Mouse (Mus musculus) kidney, embryonic 14.5 days (tissue): ENCODE measurements at regions not wholly inside any gene's neighbourhood (a gene's known extent, or its start where the extent isn't known, plus 50 kb on each side); places are given as distances from the start of the nearest gene placed in this dataset.
A peak's percentile ranks its signal among the peaks of the same experiment; 100 is the strongest.

Experiments used
- ATAC-seq: fragments of 200-750 bp; cut with Nextera tagmentation; 2 replicates; pipeline ENCODE4 v1.8.0; 2017; ENCODE audit warnings: moderate number of reproducible peaks, mild to moderate bottlenecking, moderate TSS enrichment, moderate library complexity; ENCODE audit not compliant: low FRiP score, low TSS enrichment
- H3K27ac ChIP-seq: fragments of 300-500 bp; sonication (generic); 2 replicates; pipeline ENCODE4 v1.5.1; 2014; ENCODE audit warnings: low read depth, mild to moderate bottlenecking, low read length, moderate library complexity, mixed read lengths
- H3K27me3 ChIP-seq: fragments of 300-500 bp; sonication (generic); 2 replicates; pipeline ENCODE4 v1.6.1; 2014; ENCODE audit warnings: mild to moderate bottlenecking, low read length; ENCODE audit not compliant: control insufficient read depth, insufficient read depth
- H3K36me3 ChIP-seq: fragments of 300-500 bp; sonication (generic); 2 replicates; pipeline ENCODE4 v1.6.1; 2014; ENCODE audit warnings: low read length, mixed read lengths; ENCODE audit not compliant: control insufficient read depth, insufficient read depth
- H3K4me1 ChIP-seq: fragments of 300-500 bp; sonication (generic); 2 replicates; pipeline ENCODE4 v1.6.1; 2014; ENCODE audit warnings: low read length, mixed read lengths; ENCODE audit not compliant: control insufficient read depth, insufficient read depth
- H3K4me2 ChIP-seq: fragments of 300-500 bp; sonication (generic); replicated peaks from 2 replicates; pipeline ENCODE4 v1.6.1; 2014; ENCODE audit warnings: low read depth, mild to moderate bottlenecking, low read length
- H3K4me3 ChIP-seq: fragments of 300-500 bp; sonication (generic); 2 replicates; pipeline ENCODE4 v1.5.1; 2014; ENCODE audit warnings: mild to moderate bottlenecking, low read length
- H3K9ac ChIP-seq: fragments of 300-500 bp; sonication (generic); 2 replicates; pipeline ENCODE4 v1.6.1; 2014; ENCODE audit warnings: low read depth, mild to moderate bottlenecking, low read length, moderate library complexity
- H3K9me3 ChIP-seq: fragments of 300-500 bp; sonication (generic); 2 replicates; pipeline ENCODE4 v1.6.1; 2016; ENCODE audit warnings: low read length; ENCODE audit not compliant: control insufficient read depth
- WGBS: fragments of 180-500 bp; shearing (Covaris S2); extraction: QIAGEN DNeasy Blood & Tissue Kit; methylation state at CpG from one replicate; pipeline ENCODE4 v1.1.7; 2014; 5-methylcytosine and 5-hydroxymethylcytosine counted together

DNA sequence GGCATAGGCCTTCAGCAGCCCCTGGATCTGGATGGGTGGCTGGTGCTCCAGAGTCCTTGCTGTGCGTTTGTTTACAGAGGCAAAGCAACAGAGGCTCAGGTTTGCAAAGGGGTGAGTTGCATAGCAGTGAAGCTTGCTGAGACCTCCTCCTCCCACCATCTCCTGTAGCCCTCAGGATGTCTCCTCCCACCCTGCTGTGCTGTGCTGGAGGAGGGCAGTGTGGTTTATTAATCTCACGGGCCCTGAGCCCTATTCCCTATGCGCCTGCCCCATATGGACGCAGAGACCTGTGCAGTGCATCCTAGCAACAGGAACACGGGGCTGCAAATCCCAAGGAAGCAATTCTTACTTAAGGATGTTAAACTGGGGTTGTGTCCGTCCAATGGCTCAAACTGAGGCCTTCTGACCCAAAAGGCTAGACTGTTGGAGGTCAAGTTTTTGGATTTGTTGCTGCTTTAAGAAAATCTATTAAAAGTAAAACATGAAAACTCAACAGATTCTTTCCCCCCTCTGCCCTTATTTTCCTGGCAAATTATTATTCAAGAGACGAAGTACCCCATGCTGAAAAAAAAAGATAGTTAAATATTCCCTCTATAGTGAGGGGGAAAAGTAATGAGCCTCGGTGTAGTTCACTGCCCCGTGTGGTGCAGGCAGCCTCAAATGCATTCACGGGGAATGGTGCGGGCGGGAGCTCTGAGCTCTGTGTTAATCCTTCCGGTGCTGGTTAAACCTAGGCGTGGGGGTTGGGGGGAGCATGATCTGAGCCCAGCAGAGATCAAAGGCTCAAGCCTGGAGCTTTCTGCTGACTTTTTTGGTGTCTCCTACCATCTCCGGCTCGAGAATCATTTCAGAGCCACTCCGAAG lies 297.8 kb downstream of the Cdh26 start:
- H3K4me1 ChIP-seq: peaks cover 22% of the 10 kb centered on the region
- no peak overlapping the region for H3K9ac ChIP-seq
- H3K4me3 ChIP-seq: no peak overlapping the region
- 3% methylated on average over 17 of the region's 17 CpGs for WGBS
- ATAC-seq: peak; percentile 88
- H3K4me2 ChIP-seq: peak overlapping the region; percentile 17; the same call in 1 of the 2 replicates
- no peaks in the 10 kb centered on the region for H3K36me3 ChIP-seq
- no peaks in the 10 kb centered on the region for H3K9me3 ChIP-seq
- no peaks in the 10 kb centered on the region for H3K27me3 ChIP-seq
- peak overlapping the region; percentile 38; the same call in 1 of the 2 replicates for H3K27ac ChIP-seq

- no peaks in the 10 kb centered on the region for H3K9me3 ChIP-seq
- no peaks in the 10 kb centered on the region for H3K36me3 ChIP-seq
- no peak overlapping the region for H3K4me3 ChIP-seq
- H3K27ac ChIP-seq: peak overlapping the region; percentile 8; the same call in 1 of the 2 replicates
- no peak for ATAC-seq
- peak overlapping the region; percentile 17 for H3K4me2 ChIP-seq
- WGBS: 1% methylated on average over 7 of the region's 7 CpGs
- no peaks in the 10 kb centered on the region for H3K27me3 ChIP-seq
- H3K9ac ChIP-seq: no peak overlapping the region
- H3K4me1 ChIP-seq: peaks cover 22% of the 10 kb centered on the region
These were observed 298.4 kb downstream of the Cdh26 start for GRCm38 (mm10) chr2:178728794-178729120.

DNA sequence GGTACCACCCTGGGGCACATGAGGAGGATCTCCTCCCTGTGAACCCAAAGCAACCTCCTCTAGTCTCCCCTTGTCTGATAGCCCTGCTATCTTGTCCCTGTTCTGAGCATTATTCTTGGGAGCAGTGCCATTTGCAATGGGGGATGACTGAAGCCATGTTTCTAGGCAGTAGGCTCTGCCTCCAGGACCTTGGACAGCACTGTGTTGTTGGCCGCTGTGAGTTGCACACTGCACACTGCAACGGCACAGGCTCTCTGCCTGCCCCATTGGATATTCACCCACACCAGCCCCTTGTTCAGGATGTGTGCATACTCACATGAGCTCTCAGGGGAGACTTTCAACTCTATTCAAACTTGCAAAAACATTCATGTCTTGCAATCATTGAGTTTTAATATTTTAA lies 304.8 kb downstream of the Cdh26 start:
- H3K27ac ChIP-seq: no peak overlapping the region
- ATAC-seq: peak; percentile 69; the same call in 1 of the 2 replicates
- H3K9me3 ChIP-seq: no peaks in the 10 kb centered on the region
- H3K9ac ChIP-seq: no peak overlapping the region
- 2% methylated on average over 2 of the region's 2 CpGs for WGBS
- H3K36me3 ChIP-seq: no peaks in the 10 kb centered on the region
- H3K4me2 ChIP-seq: no peak overlapping the region
- no peak overlapping the region for H3K4me3 ChIP-seq
- H3K4me1 ChIP-seq: no peaks in the 10 kb centered on the region
- H3K27me3 ChIP-seq: no peaks in the 10 kb centered on the region

DNA sequence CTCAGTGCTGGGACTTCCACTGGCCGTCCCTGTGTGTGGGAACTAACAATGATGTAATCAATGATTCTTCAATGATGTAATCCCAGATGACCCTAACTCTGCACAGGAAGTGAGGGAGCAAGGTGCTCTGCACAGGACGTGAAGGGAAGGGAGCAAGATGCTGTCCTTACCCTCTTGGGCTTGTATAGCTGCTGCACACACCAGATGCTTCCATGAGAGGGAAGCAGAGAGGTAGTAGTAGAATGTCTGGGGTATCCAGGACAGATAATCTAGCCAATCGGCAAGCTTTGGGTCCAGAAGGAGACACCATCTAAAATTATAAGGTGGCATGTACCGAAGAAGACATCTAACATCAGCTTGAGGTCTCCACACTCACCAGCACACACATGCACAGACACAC lies 314.3 kb downstream of the Cdh26 start:
- H3K27me3 ChIP-seq: no peaks in the 10 kb centered on the region

GRCm38 (mm10) chr2:178745296-178746015 lies 315.1 kb downstream of the Cdh26 start:
- H3K9me3 ChIP-seq: no peaks in the 10 kb centered on the region
- no peaks in the 10 kb centered on the region for H3K27me3 ChIP-seq
- no peak for ATAC-seq
- no peaks in the 10 kb centered on the region for H3K4me1 ChIP-seq
- no peak overlapping the region for H3K4me2 ChIP-seq
- H3K36me3 ChIP-seq: no peaks in the 10 kb centered on the region
- H3K27ac ChIP-seq: no peak overlapping the region
- no peak overlapping the region for H3K9ac ChIP-seq
- H3K4me3 ChIP-seq: no peak overlapping the region
- 69% methylated on average over 14 of the region's 14 CpGs for WGBS

More for the DNA sequence above, 314.3 kb downstream of the Cdh26 start:
- Histone ChIP-seq H3K27ac (no peak overlapping the region), H3K9ac (no peak overlapping the region), H3K4me2 (no peak overlapping the region), H3K4me1 (no peaks in the 10 kb centered on the region), H3K9me3 (no peaks in the 10 kb centered on the region), H3K4me3 (no peak overlapping the region), H3K36me3 (no peaks in the 10 kb centered on the region)
- 78% methylated on average over 4 of the region's 4 CpGs for WGBS
- no peak for ATAC-seq

DNA sequence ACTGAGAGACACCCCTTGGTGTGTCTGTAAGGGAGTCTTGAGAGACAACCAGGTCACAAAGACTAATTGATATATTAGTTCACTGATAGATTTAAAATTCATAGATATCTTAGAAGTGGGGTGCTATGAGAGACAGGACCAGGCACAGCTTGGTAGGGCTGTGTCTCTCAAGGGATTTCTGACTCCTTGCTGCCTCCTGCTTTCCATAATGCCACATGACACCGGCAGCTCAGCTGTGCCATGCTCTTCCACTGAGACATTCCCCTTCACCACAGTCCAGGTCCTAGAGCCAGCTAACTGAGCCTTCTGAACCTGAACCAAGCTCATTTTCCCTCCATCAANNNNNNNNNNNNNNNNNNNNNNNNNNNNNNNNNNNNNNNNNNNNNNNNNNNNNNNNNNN lies 320.9 kb downstream of the Cdh26 start:
- Histone ChIP-seq H3K36me3 (no peaks in the 10 kb centered on the region), H3K27ac (no peak overlapping the region), H3K4me2 (no peak overlapping the region), H3K4me3 (no peak overlapping the region), H3K9ac (no peak overlapping the region), H3K9me3 (no peaks in the 10 kb centered on the region), H3K4me1 (no peaks in the 10 kb centered on the region), H3K27me3 (no peaks in the 10 kb centered on the region)
- 86% methylated on average over 1 of the region's 1 CpGs for WGBS
- ATAC-seq: no peak

DNA sequence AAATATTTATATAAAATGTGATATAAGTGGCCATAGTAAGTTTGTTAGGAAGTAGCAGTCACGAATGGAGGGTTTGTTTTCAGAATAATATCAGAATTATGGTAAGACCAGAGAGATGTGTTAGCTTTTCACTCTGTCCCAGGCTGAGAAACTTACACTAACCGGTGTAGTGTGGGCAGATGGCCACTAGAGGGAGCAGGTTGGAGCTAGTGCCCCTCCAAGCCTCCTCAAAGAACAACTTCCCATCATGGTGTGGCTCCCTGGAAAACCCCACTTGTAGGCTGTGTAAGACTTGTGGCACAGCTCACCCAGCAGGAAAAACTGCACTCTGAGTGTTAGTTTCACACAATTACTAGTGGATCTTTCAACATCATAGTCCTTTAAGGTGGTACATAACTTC lies 328.0 kb downstream of the Cdh26 start:
- Histone ChIP-seq H3K9me3 (no peaks in the 10 kb centered on the region), H3K4me2 (no peak overlapping the region), H3K27ac (no peak overlapping the region), H3K9ac (no peak overlapping the region), H3K27me3 (no peaks in the 10 kb centered on the region), H3K4me3 (no peak overlapping the region), H3K36me3 (no peaks in the 10 kb centered on the region), H3K4me1 (no peaks in the 10 kb centered on the region)
- no peak for ATAC-seq
- WGBS: 4% methylated on average over 2 of the region's 2 CpGs

DNA sequence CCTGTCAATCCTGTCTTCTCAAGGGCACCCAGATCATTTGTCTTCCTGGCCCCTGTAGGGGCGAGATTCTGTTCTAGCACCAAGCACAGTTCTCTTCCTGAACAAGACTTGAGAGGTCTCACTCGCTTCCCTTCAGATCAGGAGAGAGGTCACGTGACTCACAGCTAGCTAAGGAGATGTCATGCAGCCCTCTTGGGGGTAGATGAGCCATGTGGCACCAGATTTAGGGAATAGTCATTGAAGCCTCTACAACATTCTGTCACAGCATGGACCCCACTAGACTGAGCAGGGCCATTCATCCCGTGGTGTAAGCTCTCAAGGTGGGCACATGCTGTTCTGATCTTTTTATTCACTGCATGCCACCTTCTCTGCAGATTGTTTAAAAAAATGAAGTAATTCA lies 338.2 kb downstream of the Cdh26 start:
- no peaks in the 10 kb centered on the region for H3K9me3 ChIP-seq
- ATAC-seq: no peak
- WGBS: 76% methylated on average over 4 of the region's 4 CpGs
- H3K27ac ChIP-seq: no peak overlapping the region
- no peaks in the 10 kb centered on the region for H3K27me3 ChIP-seq
- H3K4me3 ChIP-seq: no peak overlapping the region
- no peak overlapping the region for H3K9ac ChIP-seq
- no peaks in the 10 kb centered on the region for H3K4me1 ChIP-seq
- H3K36me3 ChIP-seq: no peaks in the 10 kb centered on the region
- H3K4me2 ChIP-seq: no peak overlapping the region

DNA sequence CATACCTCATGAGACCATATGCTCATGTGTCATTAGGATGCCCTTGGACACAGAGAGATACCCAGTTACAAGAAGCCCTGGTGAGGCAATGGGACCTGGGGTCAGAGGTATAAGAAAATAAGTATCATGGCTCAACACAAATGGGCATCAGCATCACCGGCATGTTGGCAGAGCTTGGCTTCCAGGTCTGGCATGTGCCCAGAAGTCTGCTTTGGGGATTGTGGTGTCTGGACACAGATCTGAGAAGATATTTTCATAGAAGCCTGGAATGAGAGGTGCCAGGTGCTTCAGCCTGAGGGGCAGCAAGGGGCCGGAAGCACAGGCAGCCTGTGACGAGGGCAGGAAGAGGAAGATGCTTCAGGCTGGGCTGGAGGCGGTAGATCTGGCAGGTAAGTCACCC lies 338.7 kb downstream of the Cdh26 start:
- WGBS: 94% methylated on average over 4 of the region's 4 CpGs
- Histone ChIP-seq H3K27me3 (no peaks in the 10 kb centered on the region), H3K9me3 (no peaks in the 10 kb centered on the region), H3K4me3 (no peak overlapping the region), H3K9ac (no peak overlapping the region), H3K36me3 (no peaks in the 10 kb centered on the region), H3K4me1 (no peaks in the 10 kb centered on the region), H3K4me2 (no peak overlapping the region), H3K27ac (no peak overlapping the region)
- no peak for ATAC-seq
